Mouse (Mus musculus): Measurements from ENCODE around the gene Cdk19. TPM values are rescaled to one million over a fixed set of nuclear protein-coding genes. Genes with fewer than 3 reads are reported as not detected.
A peak's percentile ranks its signal among the peaks of the same experiment; 100 is the strongest.

The Cdk19 gene
- polyA plus RNA-seq, 1 experiment from 2014 or later, result 19.7 TPM

GRCm38 (mm10) chr10:40479621-40480193 lies 140.3 kb downstream of the Cdk19 start:
- no peak overlapping the region for H3K27ac ChIP-seq (replicated peaks)
- no peak overlapping the region for H3K4me2 ChIP-seq (replicated peaks)
- ATAC-seq (replicated peaks), result no peak
- no peaks in the 10 kb centered on the region for H3K4me1 ChIP-seq
- H3K4me3 ChIP-seq, result no peak overlapping the region
- no peak overlapping the region for H3K9ac ChIP-seq (replicated peaks)
- H3K9me3 ChIP-seq, result no peaks in the 10 kb centered on the region
- WGBS, result 78% methylated on average over 8 of the region's 8 CpGs
- no peaks in the 10 kb centered on the region for H3K27me3 ChIP-seq
- H3K36me3 ChIP-seq, result peaks cover 21% of the 10 kb centered on the region

- H3K4me2 ChIP-seq (replicated peaks), result no peak overlapping the region
- H3K27ac ChIP-seq (replicated peaks), result no peak overlapping the region
- H3K27me3 ChIP-seq, result no peaks in the 10 kb centered on the region
- no peak overlapping the region for H3K4me3 ChIP-seq
- H3K9me3 ChIP-seq, result no peaks in the 10 kb centered on the region
- H3K9ac ChIP-seq (replicated peaks), result no peak overlapping the region
- peaks cover 14% of the 10 kb centered on the region; the same call in 1 of the 2 replicates for H3K36me3 ChIP-seq
- WGBS, result 82% methylated on average over 3 of the region's 3 CpGs
- H3K4me1 ChIP-seq, result no peaks in the 10 kb centered on the region
- ATAC-seq (replicated peaks), result 0 out of 2 replicates have a peak, but pooled peaks have one; percentile 13
Measured at GRCm38 (mm10) chr10:40481534-40481933, 142.2 kb downstream of the Cdk19 start.

- H3K36me3 ChIP-seq, result peaks cover 14% of the 10 kb centered on the region; the same call in 1 of the 2 replicates
- no peak overlapping the region for H3K4me2 ChIP-seq (replicated peaks)
- H3K9ac ChIP-seq (replicated peaks), result no peak overlapping the region
- H3K27ac ChIP-seq (replicated peaks), result no peak overlapping the region
- no peak overlapping the region for H3K4me3 ChIP-seq
- no peaks in the 10 kb centered on the region for H3K27me3 ChIP-seq
- WGBS, result 86% methylated on average over 6 of the region's 6 CpGs
- no peaks in the 10 kb centered on the region for H3K9me3 ChIP-seq
- H3K4me1 ChIP-seq, result no peaks in the 10 kb centered on the region
- no peak; the same call in 1 of the 2 replicates for ATAC-seq (replicated peaks)
Measured at GRCm38 (mm10) chr10:40482285-40482684, 142.9 kb downstream of the Cdk19 start.

GRCm38 (mm10) chr10:40489086-40489796 lies 149.9 kb downstream of the Cdk19 start:
- ATAC-seq (replicated peaks), result no peak
- Histone ChIP-seq H3K27me3 (no peaks in the 10 kb centered on the region), H3K4me2 (replicated peaks) (no peak overlapping the region), H3K27ac (replicated peaks) (no peak overlapping the region), H3K4me3 (no peak overlapping the region), H3K9ac (replicated peaks) (no peak overlapping the region), H3K36me3 (no peaks in the 10 kb centered on the region), H3K9me3 (no peaks in the 10 kb centered on the region), H3K4me1 (no peaks in the 10 kb centered on the region)
- WGBS, result 81% methylated on average over 6 of the region's 6 CpGs

- Histone ChIP-seq H3K27ac (replicated peaks) (no peak overlapping the region), H3K4me1 (no peaks in the 10 kb centered on the region), H3K4me3 (no peak overlapping the region), H3K36me3 (no peaks in the 10 kb centered on the region), H3K9me3 (no peaks in the 10 kb centered on the region), H3K27me3 (no peaks in the 10 kb centered on the region), H3K9ac (replicated peaks) (no peak overlapping the region), H3K4me2 (replicated peaks) (no peak overlapping the region)
- 90% methylated on average over 7 of the region's 7 CpGs for WGBS
- no peak for ATAC-seq (replicated peaks)
Measured at GRCm38 (mm10) chr10:40491131-40491530, 151.8 kb downstream of the Cdk19 start.

GRCm38 (mm10) chr10:40491748-40492147 lies 152.4 kb downstream of the Cdk19 start:
- Histone ChIP-seq H3K4me1 (no peaks in the 10 kb centered on the region), H3K4me2 (replicated peaks) (no peak overlapping the region), H3K36me3 (no peaks in the 10 kb centered on the region), H3K27ac (replicated peaks) (no peak overlapping the region), H3K9me3 (no peaks in the 10 kb centered on the region), H3K9ac (replicated peaks) (no peak overlapping the region), H3K27me3 (no peaks in the 10 kb centered on the region), H3K4me3 (no peak overlapping the region)
- ATAC-seq (replicated peaks), result no peak
- 59% methylated on average over 10 of the region's 10 CpGs for WGBS

- H3K9ac ChIP-seq (replicated peaks), result no peak overlapping the region
- ATAC-seq (replicated peaks), result no peak
- no peaks in the 10 kb centered on the region for H3K36me3 ChIP-seq
- H3K4me3 ChIP-seq, result no peak overlapping the region
- WGBS, result 82% methylated on average over 9 of the region's 9 CpGs
- no peak overlapping the region for H3K4me2 ChIP-seq (replicated peaks)
- H3K9me3 ChIP-seq, result no peaks in the 10 kb centered on the region
- H3K4me1 ChIP-seq, result no peaks in the 10 kb centered on the region
- H3K27me3 ChIP-seq, result no peaks in the 10 kb centered on the region
- no peak overlapping the region for H3K27ac ChIP-seq (replicated peaks)
Measured at GRCm38 (mm10) chr10:40494181-40495162, 155.1 kb downstream of the Cdk19 start.

GRCm38 (mm10) chr10:40497301-40498041 lies 158.1 kb downstream of the Cdk19 start:
- H3K36me3 ChIP-seq, result no peaks in the 10 kb centered on the region
- H3K27me3 ChIP-seq, result no peaks in the 10 kb centered on the region
- ATAC-seq (replicated peaks), result no peak
- H3K27ac ChIP-seq (replicated peaks), result no peak overlapping the region
- H3K9me3 ChIP-seq, result no peaks in the 10 kb centered on the region
- H3K4me3 ChIP-seq, result no peak overlapping the region
- 64% methylated on average over 9 of the region's 9 CpGs for WGBS
- peaks cover 5% of the 10 kb centered on the region; the same call in 1 of the 2 replicates for H3K4me1 ChIP-seq
- no peak overlapping the region for H3K9ac ChIP-seq (replicated peaks)
- H3K4me2 ChIP-seq (replicated peaks), result no peak overlapping the region

GRCm38 (mm10) chr10:40498426-40498825 lies 159.1 kb downstream of the Cdk19 start:
- Histone ChIP-seq H3K27ac (replicated peaks) (no peak overlapping the region), H3K36me3 (no peaks in the 10 kb centered on the region), H3K27me3 (no peaks in the 10 kb centered on the region), H3K4me2 (replicated peaks) (no peak overlapping the region), H3K9ac (replicated peaks) (no peak overlapping the region), H3K4me1 (peaks cover 5% of the 10 kb centered on the region; the same call in 1 of the 2 replicates), H3K4me3 (no peak overlapping the region), H3K9me3 (no peaks in the 10 kb centered on the region)
- ATAC-seq (replicated peaks), result no peak
- WGBS, result 90% methylated on average over 4 of the region's 4 CpGs

GRCm38 (mm10) chr10:40499314-40500252 lies 160.2 kb downstream of the Cdk19 start:
- no peak overlapping the region for H3K27ac ChIP-seq (replicated peaks)
- H3K4me3 ChIP-seq, result no peak overlapping the region
- no peak overlapping the region for H3K4me2 ChIP-seq (replicated peaks)
- H3K36me3 ChIP-seq, result no peaks in the 10 kb centered on the region
- no peaks in the 10 kb centered on the region for H3K27me3 ChIP-seq
- no peak overlapping the region for H3K9ac ChIP-seq (replicated peaks)
- H3K4me1 ChIP-seq, result peaks cover 5% of the 10 kb centered on the region; the same call in 1 of the 2 replicates
- WGBS, result 47% methylated on average over 18 of the region's 18 CpGs
- no peaks in the 10 kb centered on the region for H3K9me3 ChIP-seq
- ATAC-seq (replicated peaks), result peak; percentile 72

Data from forebrain, embryonic 15.5 days (tissue).